In the genomic region with DNA sequence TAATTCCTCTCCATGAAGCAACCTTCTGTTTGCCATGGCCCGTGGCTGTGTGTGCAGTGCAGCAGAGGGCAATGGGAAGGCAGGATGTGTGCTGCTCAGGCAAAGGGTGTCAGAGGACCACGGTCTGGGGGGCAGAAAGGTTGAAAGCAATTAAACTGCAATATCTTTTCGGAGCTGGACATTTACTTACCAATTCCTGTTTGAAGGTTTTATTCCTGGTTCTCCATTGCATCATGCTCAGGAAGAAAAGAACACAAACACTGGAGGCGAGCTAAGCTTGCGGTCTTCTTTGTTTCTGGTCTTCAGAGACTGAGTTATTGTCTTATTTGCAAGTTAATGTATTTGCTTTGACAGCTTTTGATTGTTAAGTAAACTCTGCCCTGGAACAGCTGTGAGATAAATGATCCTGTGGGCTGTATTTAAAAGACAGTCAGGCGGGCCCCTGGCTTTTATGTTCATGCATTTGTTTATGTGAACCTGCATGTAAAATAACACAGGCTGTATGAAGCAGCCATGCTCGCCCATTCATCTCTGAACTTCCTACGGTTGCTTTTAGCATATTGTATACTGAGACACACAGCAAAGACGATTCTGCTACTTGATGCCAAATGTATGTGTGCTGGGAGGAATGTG, we compare ENCODE assay signal across 10 mouse cellular contexts.
A peak's percentile ranks its signal among the peaks of the same experiment; 100 is the strongest.
DNase-seq lines count a peak whose midpoint lies in the region; ATAC-seq lines count a peak whose summit lies in the region.
"Had no signal": no experiment of that assay in that cellular context is flagged by ENCODE, and none has a peak within 500 bp of the region (broad histone marks: within the 10 kb centered on the region; RNA-seq: fewer than 3 reads in every experiment).

No protein-coding gene starts in this region.

- H3K27ac ChIP-seq in forebrain, embryonic 11.5 days (ENCODE audit: low read depth, low read length) = peak overlapping the region; percentile 51
- H3K27ac ChIP-seq in limb, embryonic 10.5 days = peak overlapping the region; percentile 50
- peak overlapping the region; percentile 58 for H3K27ac ChIP-seq in neural tube, embryonic 14.5 days (ENCODE audit: low read depth, low read length)

- 20% methylated on average over 9 of the region's 9 CpGs for whole genome bisulfite sequencing in forebrain, embryonic 11.5 days
- WGBS in limb, embryonic 10.5 days = 16% methylated on average over 9 of the region's 9 CpGs
- whole genome bisulfite sequencing in neural tube, embryonic 14.5 days = 2% methylated on average over 9 of the region's 9 CpGs

- no peaks in the 10 kb centered on the region; the same call in 1 of the 2 replicates for H3K27me3 ChIP-seq in forebrain, embryonic 11.5 days (ENCODE audit: control insufficient read depth, insufficient read depth, low read length)
- H3K27me3 ChIP-seq in limb, embryonic 10.5 days (ENCODE audit: low read depth, poor library complexity, severe bottlenecking) = no peaks in the 10 kb centered on the region
- peaks cover 7% of the 10 kb centered on the region; the same call in 1 of the 2 replicates for H3K27me3 ChIP-seq in neural tube, embryonic 14.5 days (ENCODE audit: control insufficient read depth, insufficient read depth, low read length)

- peak; percentile 65 for ATAC-seq in forebrain, embryonic 11.5 days (replicated peaks; ENCODE audit: low FRiP score)
- peak; percentile 59; the same call in 1 of the 2 replicates for ATAC-seq in neural tube, embryonic 14.5 days (ENCODE audit: low read depth)
- ATAC-seq in megakaryocyte-erythroid progenitor cell, adult 5-6 weeks (replicated peaks; ENCODE audit: low FRiP score, low TSS enrichment, poor library complexity, severe bottlenecking) = no peak

- no peaks in the 10 kb centered on the region for H3K9me3 ChIP-seq in forebrain, embryonic 11.5 days (ENCODE audit: control insufficient read depth, low read length)
- no peaks in the 10 kb centered on the region for H3K9me3 ChIP-seq in limb, embryonic 10.5 days (replicated peaks)
- no peaks in the 10 kb centered on the region for H3K9me3 ChIP-seq in neural tube, embryonic 14.5 days (ENCODE audit: control insufficient read depth, low read length)

- H3K9ac ChIP-seq in forebrain, embryonic 11.5 days (ENCODE audit: low read length) = no peak overlapping the region
- 0 out of 2 replicates have a peak overlapping the region, but pooled peaks have one; percentile 4 for H3K9ac ChIP-seq in neural tube, embryonic 14.5 days (replicated peaks; ENCODE audit: low read depth, low read length)

- H3K4me1 ChIP-seq in forebrain, embryonic 11.5 days (replicated peaks; ENCODE audit: control insufficient read depth, insufficient read depth, low read length) = peaks cover 2% of the 10 kb centered on the region; the same call in 1 of the 2 replicates
- H3K4me1 ChIP-seq in limb, embryonic 10.5 days = peaks cover 16% of the 10 kb centered on the region
- H3K4me1 ChIP-seq in neural tube, embryonic 14.5 days (ENCODE audit: control insufficient read depth, insufficient read depth, low read length) = peaks cover 28% of the 10 kb centered on the region; the same call in 1 of the 2 replicates

- H3K36me3 ChIP-seq in forebrain, embryonic 11.5 days (ENCODE audit: control insufficient read depth, insufficient read depth, low read length) = no peaks in the 10 kb centered on the region
- no peaks in the 10 kb centered on the region for H3K36me3 ChIP-seq in limb, embryonic 10.5 days
- H3K36me3 ChIP-seq in neural tube, embryonic 14.5 days (ENCODE audit: control insufficient read depth, insufficient read depth, low read length) = no peaks in the 10 kb centered on the region

- intact Hi-C loops in left cerebral cortex, postnatal 4 days (cut with DNase I) = no loop called here

- H3K4me2 ChIP-seq in forebrain, embryonic 11.5 days (ENCODE audit: low read depth, low read length, severe bottlenecking) = 0 out of 2 replicates have a peak overlapping the region, but pooled peaks have one; percentile 11
- H3K4me2 ChIP-seq in neural tube, embryonic 14.5 days (ENCODE audit: low read depth, low read length) = peak overlapping the region; percentile 11; the same call in 1 of the 2 replicates
- H3K4me2 ChIP-seq: liver, embryonic 11.5 days had no signal

- peak; percentile 21 for DNase-seq in left cerebral cortex, postnatal 4 days
- DNase-seq in left cerebral cortex, adult 18-20 months (ENCODE audit: low spot score in 2 of 2) = no peak
- DNase-seq in forebrain, embryonic 11.5 days (ENCODE audit: low spot score) = peak; percentile 64
- DNase-seq in limb, embryonic 10.5 days (ENCODE audit: low spot score) = no peak
- no peak for DNase-seq in spleen, postnatal 14 days (ENCODE audit: low spot score in 2 of 2)
- DNase-seq in c-Kit-positive CD71-positive TER-119-positive erythroid progenitor cells, embryonic 14.5 days (ENCODE audit: low spot score) = no peak

- no peak overlapping the region for H3K4me3 ChIP-seq in forebrain, embryonic 11.5 days (ENCODE audit: low read depth, low read length)
- H3K4me3 ChIP-seq in limb, embryonic 10.5 days = no peak overlapping the region
- no peak overlapping the region for H3K4me3 ChIP-seq in neural tube, embryonic 14.5 days (ENCODE audit: low read depth, low read length)
- H3K4me3 ChIP-seq: erythroblast, embryonic 14.5 days had no signal

Comparison
In these comparisons a context has a peak if more than half of its experiments do, and no peak if none do; other contexts are left out.
1. DNase-seq: peak in left cerebral cortex, postnatal 4 days (single experiment) and forebrain, embryonic 11.5 days (single experiment); none in left cerebral cortex, adult 18-20 months (0 of 2), limb, embryonic 10.5 days (single experiment), spleen, postnatal 14 days (0 of 2) and c-Kit-positive CD71-positive TER-119-positive erythroid progenitor cells, embryonic 14.5 days (single experiment).
2. Peak in every context shown above with its lines, with median percentiles within 50 percentile points of each other: H3K27ac ChIP-seq.